Mouse (Mus musculus) embryonic fibroblast, embryonic 13.5 days (primary cell): ENCODE data around the gene Nos1.

Source experiments
- CTCF ChIP-seq: IDR thresholded peaks from 2 replicates; pipeline ENCODE4 v1.5.1; 2011; ENCODE audit warnings: mild to moderate bottlenecking, control low read depth, low read length, moderate library complexity, borderline replicate concordance; ENCODE audit not compliant: insufficient read depth
- POLR2A ChIP-seq: IDR thresholded peaks from 2 replicates; pipeline ENCODE4 v1.6.1; 2011; ENCODE audit warnings: low read depth, mild to moderate bottlenecking, control low read depth, low read length, moderate library complexity

GRCm38 (mm10) chr5:117757696-117758482 lies 22.9 kb upstream of the Nos1 start:
- TF ChIP-seq CTCF, result no peak
- TF ChIP-seq POLR2A, result no peak
